Mouse (Mus musculus) heart, postnatal 36 days (tissue): ENCODE measurements around the gene Top3b. TPM values are rescaled to one million over a fixed set of nuclear protein-coding genes. Genes with fewer than 3 reads are reported as not detected.
"Not testable (repeated sequence)": the region's sequence is repeated elsewhere in the genome, so short reads cannot be mapped to it uniquely, and the experiment has no call there.

ENCODE experiments used
- DNase-seq, 2 experiments: peaks; one replicate each; pipeline ENCODE4 v3.0.0; 2021 to 2022
- intact Hi-C: fragments of 180-260 bp; cut with DNase I; formaldehyde crosslinking; loops from one replicate; pipeline ENCODE4 v1.15.1; 2025
- total RNA-seq, 2 experiments: library from RNA; stranded (reverse); gene quantifications; 2 replicates each; pipeline ENCODE4 v1.2.3; 2021

Gene Top3b
- total RNA-seq, 2 experiments from 2014 or later: 25.2 to 32.6 TPM

- DNase-seq: no peak
- intact Hi-C loops: loop anchor here (1.0 to 5.0 kb wide), 4 partner anchors 16 to 86 kb away; partner anchors contain the start of genes Mapk1, Top3b and Vpreb1
Measured at GRCm38 (mm10) chr16:16896015-16896381, 25.5 kb downstream of the Top3b start.

GRCm38 (mm10) chr16:16896382-16897055 is 26.0 kb downstream of the Top3b start, which contains the start of gene Ppm1f:
Gene Ppm1f, plus strand, starts transcription at chr16:16896469.
- DNase-seq: peak; percentile 97 to 98
- intact Hi-C loops: loop anchor here (1.0 to 5.0 kb wide), 4 partner anchors 16 to 86 kb away; partner anchors contain the start of genes Mapk1, Top3b and Vpreb1

GRCm38 (mm10) chr16:16897056-16897584 is 26.6 kb downstream of the Top3b start:
- DNase-seq: no peak
- intact Hi-C loops: loop anchor here (5.0 kb wide), 2 partner anchors 40 to 85 kb away; partner anchors contain the start of gene Mapk1

- intact Hi-C loops: no loop called here
- DNase-seq: no peak
Measured at GRCm38 (mm10) chr16:16902329-16902728, 31.8 kb downstream of the Top3b start.

GRCm38 (mm10) chr16:16903188-16903587 is 32.7 kb downstream of the Top3b start:
- DNase-seq: no peak
- intact Hi-C loops: no loop called here

- intact Hi-C loops: no loop called here
Measured at GRCm38 (mm10) chr16:16907799-16908198, 37.3 kb downstream of the Top3b start.

GRCm38 (mm10) chr16:16911641-16912597 is 41.4 kb downstream of the Top3b start:
- DNase-seq: peak; percentile 79 to 80
- intact Hi-C loops: loop anchor here (1.0 kb wide), 2 partner anchors 16 to 57 kb away; partner anchors contain the start of gene Ppm1f

More at GRCm38 (mm10) chr16:16907799-16908198, 37.3 kb downstream of the Top3b start:
- peak; percentile 74 to 81 for DNase-seq

GRCm38 (mm10) chr16:16913440-16913839 is 42.9 kb downstream of the Top3b start:
- no peak for DNase-seq
- intact Hi-C loops: no loop called here

- DNase-seq: no peak
- intact Hi-C loops: no loop called here
Measured at GRCm38 (mm10) chr16:16918441-16919117, 48.0 kb downstream of the Top3b start.

- intact Hi-C loops: loop anchor here (10.0 kb wide), 2 partner anchors 124 to 354 kb away; partner anchors contain the start of gene Tmem191c
Measured at GRCm38 (mm10) chr16:16921021-16921435, 50.5 kb downstream of the Top3b start.

GRCm38 (mm10) chr16:16924481-16924880 is 53.9 kb downstream of the Top3b start:
- no peak for DNase-seq
- intact Hi-C loops: loop anchor here (10.0 kb wide), 2 partner anchors 120 to 350 kb away; partner anchors contain the start of gene Tmem191c

More at GRCm38 (mm10) chr16:16921021-16921435, 50.5 kb downstream of the Top3b start:
- peak; percentile 32 to 37 for DNase-seq

- intact Hi-C loops: loop anchor here (10.0 kb wide), 2 partner anchors 118 to 348 kb away; partner anchors contain the start of gene Tmem191c
- DNase-seq: no peak
Measured at GRCm38 (mm10) chr16:16926536-16926935, 56.0 kb downstream of the Top3b start.

GRCm38 (mm10) chr16:16928908-16929307 is 58.4 kb downstream of the Top3b start:
- DNase-seq: not testable (repeated sequence)
- intact Hi-C loops: loop anchor here (10.0 kb wide), 2 partner anchors 116 to 346 kb away; partner anchors contain the start of gene Tmem191c

GRCm38 (mm10) chr16:16930326-16930725 is 59.8 kb downstream of the Top3b start:
- intact Hi-C loops: no loop called here
- no peak for DNase-seq

- intact Hi-C loops: no loop called here
- DNase-seq: no peak
Measured at GRCm38 (mm10) chr16:16930810-16931296, 60.3 kb downstream of the Top3b start.

- intact Hi-C loops: no loop called here
Measured at GRCm38 (mm10) chr16:16939543-16939942, 69.0 kb downstream of the Top3b start.

GRCm38 (mm10) chr16:16941078-16941477 is 70.5 kb downstream of the Top3b start:
- intact Hi-C loops: no loop called here
- DNase-seq: no peak

More at GRCm38 (mm10) chr16:16939543-16939942, 69.0 kb downstream of the Top3b start:
- DNase-seq: no peak
